Mouse (Mus musculus) thymus, postnatal 14 days (tissue): ENCODE data around the gene Prdm12.
"Not testable (repeated sequence)": the region's sequence is repeated elsewhere in the genome, so short reads cannot be mapped to it uniquely, and the experiment has no call there.

Experiments used
- DNase-seq: peaks from one replicate; pipeline ENCODE4 v3.0.0; 2021

Prdm12 gene

DNA sequence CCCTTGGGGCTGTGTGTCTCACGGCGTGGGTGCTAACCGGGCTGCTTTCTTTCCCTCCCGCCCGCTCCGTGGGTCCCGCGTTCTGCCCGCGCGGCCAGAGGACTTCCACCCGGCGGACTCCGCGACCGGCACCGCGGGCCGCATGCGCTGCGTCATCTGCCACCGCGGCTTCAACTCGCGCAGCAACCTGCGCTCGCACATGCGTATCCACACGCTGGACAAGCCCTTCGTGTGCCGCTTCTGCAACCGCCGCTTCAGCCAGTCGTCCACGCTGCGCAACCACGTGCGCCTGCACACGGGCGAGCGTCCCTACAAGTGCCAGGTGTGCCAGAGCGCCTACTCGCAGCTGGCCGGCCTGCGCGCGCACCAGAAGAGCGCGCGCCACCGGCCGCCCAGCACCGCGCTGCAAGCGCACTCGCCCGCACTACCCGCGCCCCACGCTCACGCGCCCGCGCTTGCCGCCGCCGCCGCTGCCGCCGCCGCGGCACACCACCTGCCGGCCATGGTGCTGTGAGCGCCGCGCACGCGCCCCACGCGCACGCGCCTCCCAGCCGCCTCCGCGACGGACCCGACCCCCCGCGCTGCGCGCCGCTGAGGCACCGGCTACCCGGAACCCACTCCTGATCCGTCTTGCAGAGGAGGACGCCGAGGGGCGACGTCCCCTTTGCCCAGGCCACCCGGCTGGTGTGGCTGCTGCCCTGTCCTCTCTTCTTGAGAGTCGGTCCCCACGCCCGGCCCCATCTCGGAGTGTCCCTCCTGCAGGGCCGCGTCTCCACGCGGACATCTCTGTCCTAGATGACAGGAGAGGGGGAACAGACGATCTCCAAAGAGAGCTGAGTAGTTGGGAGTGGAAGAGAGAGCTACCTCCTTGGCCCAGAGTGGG is 14.4 kb downstream of the Prdm12 start:
- DNase-seq = peak; percentile 48

GRCm38 (mm10) chr2:31654854-31655559 is 15.2 kb downstream of the Prdm12 start:
- peak; percentile 63 for DNase-seq

GRCm38 (mm10) chr2:31656374-31656773 is 16.5 kb downstream of the Prdm12 start:
- DNase-seq = no peak

DNA sequence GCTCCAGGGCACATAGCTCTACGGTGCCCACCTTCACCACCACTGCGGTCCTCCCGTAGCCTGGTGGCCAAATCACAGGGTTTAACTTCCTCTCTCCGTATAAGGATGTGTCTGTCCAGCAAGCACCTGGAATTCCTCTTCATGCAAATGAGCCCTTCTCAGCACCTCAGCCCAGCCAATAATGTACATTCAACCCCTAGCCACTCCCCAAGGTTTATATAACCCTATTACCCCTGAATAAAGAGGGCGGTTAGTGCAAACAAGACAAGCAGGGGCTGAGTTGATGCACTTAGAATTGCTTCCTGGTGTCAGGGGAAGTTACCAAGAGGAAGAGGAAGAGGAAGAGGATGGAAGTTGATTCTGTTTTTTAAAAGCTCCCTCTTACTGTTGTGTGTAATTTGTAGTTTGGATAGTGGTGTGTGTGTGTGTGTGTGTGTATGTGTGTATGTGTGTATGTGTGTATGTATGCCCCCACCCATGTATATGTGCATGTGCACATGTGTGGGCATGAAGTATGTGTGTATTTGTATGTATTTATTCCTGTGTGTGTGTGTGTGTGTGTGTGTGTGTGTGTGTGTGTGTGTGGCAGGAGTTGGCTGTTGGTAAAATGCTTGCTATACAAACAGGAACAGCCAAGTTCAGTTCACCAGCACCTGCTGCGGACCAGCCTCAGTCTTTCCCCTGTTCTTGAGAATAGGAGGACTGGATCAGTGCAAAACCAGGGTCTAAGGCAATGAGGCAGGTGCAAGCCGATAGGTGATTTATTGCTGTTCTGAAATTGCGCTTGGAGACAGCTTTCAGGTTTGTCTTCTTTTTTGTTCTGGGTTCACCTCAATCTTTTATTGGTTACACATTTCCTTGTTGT is 23.3 kb downstream of the Prdm12 start:
- no peak for DNase-seq

DNA sequence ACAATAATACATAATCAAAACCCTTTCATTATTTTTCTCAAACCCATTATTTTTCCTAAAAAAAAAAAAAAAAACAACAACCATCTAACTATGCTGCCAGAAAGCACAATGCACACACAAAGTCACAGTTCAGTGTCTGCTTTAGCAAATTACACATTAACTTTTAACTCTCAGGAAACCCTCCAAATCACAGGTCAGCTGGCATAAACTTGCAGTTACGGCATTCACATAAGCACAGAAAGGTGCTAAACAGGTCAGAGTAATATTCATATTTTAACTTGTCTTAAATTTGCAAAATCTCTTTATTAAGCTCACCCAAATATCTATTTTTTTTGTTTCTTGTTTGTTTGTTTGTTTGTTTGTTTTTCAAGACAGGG is 24.0 kb downstream of the Prdm12 start:
- no peak for DNase-seq

DNA sequence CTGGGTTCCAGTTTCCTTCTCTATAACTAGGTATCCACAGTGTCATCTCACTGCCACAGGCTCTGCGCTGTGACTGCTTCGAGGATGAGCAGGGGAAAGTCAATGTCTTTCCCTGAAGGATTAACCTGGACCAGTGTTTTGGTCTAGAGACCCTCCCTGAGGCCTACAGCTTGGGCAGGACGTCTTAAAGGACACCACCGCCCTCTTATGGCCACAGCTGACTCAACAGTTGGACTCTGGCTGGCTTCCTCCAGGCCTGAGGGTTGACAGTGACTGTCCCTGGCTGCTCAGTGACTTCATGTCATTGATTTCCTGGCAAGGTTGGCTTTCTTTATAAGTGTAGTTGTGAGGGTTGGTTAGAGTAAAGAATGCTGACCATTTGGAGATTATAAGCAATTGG is 27.5 kb downstream of the Prdm12 start:
- DNase-seq = no peak

GRCm38 (mm10) chr2:31670551-31671035 is 30.8 kb downstream of the Prdm12 start, which contains the start of gene Exosc2:
Gene Exosc2 (plus strand): TSS chr2:31670715.
- peak; percentile 91 for DNase-seq

GRCm38 (mm10) chr2:31678641-31679040 is 38.8 kb downstream of the Prdm12 start:
- DNase-seq = peak; percentile 50

GRCm38 (mm10) chr2:31681051-31681707 is 41.3 kb downstream of the Prdm12 start:
- not testable (repeated sequence) for DNase-seq

- no peak for DNase-seq
Observed at GRCm38 (mm10) chr2:31681731-31682235, 41.9 kb downstream of the Prdm12 start.

GRCm38 (mm10) chr2:31683666-31684065 is 43.8 kb downstream of the Prdm12 start:
- DNase-seq = peak; percentile 58

- peak; percentile 93 for DNase-seq
Observed at GRCm38 (mm10) chr2:31688074-31688925, 48.5 kb downstream of the Prdm12 start, which contains the start of gene Abl1. Gene Abl1 (plus strand): TSS chr2:31688376.

DNA sequence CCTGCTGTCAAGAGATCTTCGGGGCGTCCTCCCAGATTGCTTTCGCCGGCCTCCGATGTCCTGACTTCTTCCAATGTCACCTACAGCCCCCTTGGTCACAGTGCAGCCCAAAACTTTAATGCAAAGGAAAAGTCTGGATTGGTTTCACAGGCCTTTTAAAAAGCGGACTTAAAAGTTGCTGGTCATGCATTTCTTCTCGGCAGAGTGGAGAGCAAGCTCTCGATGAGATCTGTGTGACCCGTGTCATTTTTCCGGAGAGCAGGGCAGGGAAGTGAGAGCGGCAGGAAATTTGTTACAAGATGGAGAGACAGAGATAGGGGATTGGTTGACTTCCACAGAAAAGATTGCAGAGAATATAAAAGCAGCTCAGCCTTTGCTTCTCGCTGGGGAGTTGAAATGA is 49.2 kb downstream of the Prdm12 start:
- peak; percentile 20 for DNase-seq

- peak; percentile 26 for DNase-seq
Observed at GRCm38 (mm10) chr2:31690063-31690462, 50.2 kb downstream of the Prdm12 start.

GRCm38 (mm10) chr2:31698209-31698608 is 58.4 kb downstream of the Prdm12 start:
- no peak for DNase-seq

DNA sequence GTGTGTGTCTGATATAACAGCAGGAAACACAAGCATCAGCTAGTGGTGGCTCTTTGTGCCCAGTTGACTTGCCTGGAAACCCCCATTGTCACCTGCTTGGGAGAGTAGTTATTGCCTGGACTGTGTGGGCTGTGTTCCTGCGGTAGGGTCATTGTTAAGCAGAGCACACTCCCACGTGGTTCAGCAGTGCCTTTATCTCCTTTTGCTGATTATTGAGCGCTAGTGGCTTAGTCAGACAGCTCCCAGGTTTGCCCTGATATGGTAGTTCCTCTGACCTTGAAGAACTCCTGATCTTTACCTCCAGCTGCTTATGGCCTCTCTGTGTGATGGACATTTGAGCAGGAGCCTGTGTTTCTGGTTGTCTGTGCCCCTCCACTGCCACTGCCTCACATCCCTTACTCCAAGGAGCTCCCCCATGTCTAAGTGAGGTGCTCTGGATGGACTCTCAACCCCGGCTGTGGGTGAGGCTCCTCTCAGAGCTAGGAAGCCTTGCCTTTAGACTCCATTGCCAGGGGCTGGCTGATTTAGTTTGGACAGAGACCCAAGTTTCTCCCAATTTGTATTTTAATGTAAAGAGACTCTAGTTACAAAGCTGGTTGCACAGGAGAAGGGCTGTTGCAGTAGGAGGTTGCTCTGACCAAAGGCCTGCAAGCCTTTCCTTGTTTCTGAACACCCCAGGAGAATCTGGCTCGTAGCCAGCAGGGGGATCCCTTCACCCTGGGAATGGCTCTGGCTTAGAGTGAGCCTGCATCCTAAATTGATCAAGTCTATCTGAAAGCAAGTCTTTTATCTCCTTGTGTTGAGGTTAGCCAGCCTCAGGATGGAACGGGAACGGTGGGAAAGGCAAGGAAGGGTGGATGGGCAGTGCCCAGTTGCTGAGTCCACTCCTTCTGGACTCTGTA is 61.0 kb downstream of the Prdm12 start:
- DNase-seq = peak; percentile 41

DNA sequence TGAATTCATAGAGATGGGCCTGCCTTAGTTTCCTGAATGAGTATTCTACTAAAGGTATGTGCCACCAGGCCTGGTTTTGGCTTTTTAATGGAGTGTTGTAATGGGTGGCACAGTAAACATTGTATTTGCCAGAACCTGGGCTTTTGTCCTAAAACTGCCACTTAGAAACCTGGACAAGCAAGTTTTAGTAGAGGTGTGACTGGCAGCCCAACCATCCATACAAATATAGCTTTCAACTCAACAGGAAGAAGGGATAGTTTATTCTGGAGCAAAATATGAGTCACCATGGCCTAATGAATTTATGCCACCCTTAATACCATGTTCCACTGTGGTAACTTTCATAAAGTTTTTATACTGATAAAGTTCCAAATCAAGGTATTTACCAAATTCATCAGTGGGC is 63.4 kb downstream of the Prdm12 start:
- no peak for DNase-seq
